Mouse (Mus musculus): ENCODE measurements at regions not wholly inside any gene's neighbourhood (a gene's known extent, or its start where the extent isn't known, plus 50 kb on each side); places are given as distances from the start of the nearest gene placed in this dataset.

DNA sequence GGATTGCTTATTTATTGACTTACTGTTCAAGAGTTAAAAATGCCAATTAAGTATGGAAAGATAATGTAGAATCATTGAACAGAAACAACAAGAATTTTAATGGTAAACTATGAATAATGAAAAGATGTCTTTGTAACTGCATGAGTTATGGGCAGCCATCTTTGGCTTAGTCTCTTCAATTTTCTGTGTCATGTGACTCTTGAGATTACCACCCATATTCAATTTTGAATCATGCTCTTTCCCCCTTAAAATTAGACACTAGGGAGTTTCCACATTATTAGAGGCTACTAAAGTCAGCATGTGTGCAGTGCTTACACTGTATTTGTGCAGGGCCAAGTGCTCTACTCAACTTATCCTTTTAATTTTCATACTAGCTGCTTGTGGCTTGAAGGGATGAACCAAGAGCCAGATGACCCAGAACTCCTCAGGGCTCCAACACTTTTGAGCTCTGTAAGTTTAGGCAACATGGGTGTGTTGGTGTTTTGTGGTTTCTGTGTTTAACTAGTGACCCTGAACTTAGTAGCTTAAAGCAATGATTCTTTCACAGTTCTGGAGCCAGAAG is 854.0 kb upstream of the Lrrc6 start:
- Histone ChIP-seq H3K4me1 (ENCODE audit: control insufficient read depth, insufficient read depth, low read length) (no peaks in the 10 kb centered on the region), H3K36me3 (ENCODE audit: control insufficient read depth, insufficient read depth) (no peaks in the 10 kb centered on the region), H3K9me3 (replicated peaks; ENCODE audit: control insufficient read depth, low read length) (no peaks in the 10 kb centered on the region), H3K9ac (ENCODE audit: low read length) (no peak overlapping the region), H3K4me2 (ENCODE audit: low read depth, low read length) (no peak overlapping the region), H3K27ac (ENCODE audit: low read length) (no peak overlapping the region), H3K4me3 (ENCODE audit: low read length) (no peak overlapping the region), H3K27me3 (ENCODE audit: control insufficient read depth, insufficient read depth, low read length) (no peaks in the 10 kb centered on the region)
- ATAC-seq (replicated peaks; ENCODE audit: extremely low read depth, insufficient read depth, low FRiP score) = no peak

GRCm38 (mm10) chr15:67349501-67349900 is 848.8 kb upstream of the Lrrc6 start:
- H3K9me3 ChIP-seq (replicated peaks; ENCODE audit: control insufficient read depth, low read length) = no peaks in the 10 kb centered on the region
- 81% methylated on average over 4 of the region's 4 CpGs for WGBS
- no peak overlapping the region for H3K4me2 ChIP-seq (ENCODE audit: low read depth, low read length)
- no peak for ATAC-seq (replicated peaks; ENCODE audit: extremely low read depth, insufficient read depth, low FRiP score)
- H3K4me1 ChIP-seq (ENCODE audit: control insufficient read depth, insufficient read depth, low read length) = no peaks in the 10 kb centered on the region
- H3K27me3 ChIP-seq (ENCODE audit: control insufficient read depth, insufficient read depth, low read length) = no peaks in the 10 kb centered on the region
- H3K4me3 ChIP-seq (ENCODE audit: low read length) = no peak overlapping the region
- H3K9ac ChIP-seq (ENCODE audit: low read length) = no peak overlapping the region
- no peaks in the 10 kb centered on the region for H3K36me3 ChIP-seq (ENCODE audit: control insufficient read depth, insufficient read depth)
- H3K27ac ChIP-seq (ENCODE audit: low read length) = no peak overlapping the region

- 69% methylated on average over 7 of the region's 7 CpGs for WGBS
- no peak overlapping the region for H3K4me2 ChIP-seq (ENCODE audit: low read depth, low read length)
- H3K4me1 ChIP-seq (ENCODE audit: control insufficient read depth, insufficient read depth, low read length) = no peaks in the 10 kb centered on the region
- H3K36me3 ChIP-seq (ENCODE audit: control insufficient read depth, insufficient read depth) = no peaks in the 10 kb centered on the region
- no peaks in the 10 kb centered on the region for H3K9me3 ChIP-seq (replicated peaks; ENCODE audit: control insufficient read depth, low read length)
- ATAC-seq (replicated peaks; ENCODE audit: extremely low read depth, insufficient read depth, low FRiP score) = no peak
- H3K27ac ChIP-seq (ENCODE audit: low read length) = no peak overlapping the region
- H3K4me3 ChIP-seq (ENCODE audit: low read length) = no peak overlapping the region
- H3K27me3 ChIP-seq (ENCODE audit: control insufficient read depth, insufficient read depth, low read length) = no peaks in the 10 kb centered on the region
- no peak overlapping the region for H3K9ac ChIP-seq (ENCODE audit: low read length)
These were observed 844.8 kb upstream of the Lrrc6 start for GRCm38 (mm10) chr15:67345179-67346148.

DNA sequence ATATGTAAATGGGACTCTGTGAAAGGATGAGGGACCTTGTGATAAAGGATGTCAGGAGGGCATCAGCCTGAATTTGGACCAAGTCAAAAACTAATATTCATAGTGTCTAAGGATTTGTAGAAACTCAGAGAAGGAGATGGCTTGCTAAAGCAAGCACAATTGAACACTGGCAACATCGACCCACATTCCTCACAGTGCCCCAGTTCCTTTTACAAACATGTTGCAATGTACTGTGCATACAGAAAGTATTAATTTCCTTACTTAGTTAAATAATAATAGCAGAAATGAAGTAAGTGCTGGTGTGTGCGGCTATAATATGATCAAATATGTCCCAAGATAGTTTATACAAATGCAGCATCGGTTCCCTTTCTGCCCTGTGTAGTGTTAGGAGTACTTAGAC is 841.3 kb upstream of the Lrrc6 start:
- 84% methylated on average over 3 of the region's 3 CpGs for WGBS
- Histone ChIP-seq H3K9me3 (replicated peaks; ENCODE audit: control insufficient read depth, low read length) (no peaks in the 10 kb centered on the region), H3K36me3 (ENCODE audit: control insufficient read depth, insufficient read depth) (no peaks in the 10 kb centered on the region), H3K27me3 (ENCODE audit: control insufficient read depth, insufficient read depth, low read length) (no peaks in the 10 kb centered on the region), H3K9ac (ENCODE audit: low read length) (no peak overlapping the region), H3K27ac (ENCODE audit: low read length) (no peak overlapping the region), H3K4me1 (ENCODE audit: control insufficient read depth, insufficient read depth, low read length) (no peaks in the 10 kb centered on the region), H3K4me2 (ENCODE audit: low read depth, low read length) (no peak overlapping the region), H3K4me3 (ENCODE audit: low read length) (no peak overlapping the region)
- no peak for ATAC-seq (replicated peaks; ENCODE audit: extremely low read depth, insufficient read depth, low FRiP score)

DNA sequence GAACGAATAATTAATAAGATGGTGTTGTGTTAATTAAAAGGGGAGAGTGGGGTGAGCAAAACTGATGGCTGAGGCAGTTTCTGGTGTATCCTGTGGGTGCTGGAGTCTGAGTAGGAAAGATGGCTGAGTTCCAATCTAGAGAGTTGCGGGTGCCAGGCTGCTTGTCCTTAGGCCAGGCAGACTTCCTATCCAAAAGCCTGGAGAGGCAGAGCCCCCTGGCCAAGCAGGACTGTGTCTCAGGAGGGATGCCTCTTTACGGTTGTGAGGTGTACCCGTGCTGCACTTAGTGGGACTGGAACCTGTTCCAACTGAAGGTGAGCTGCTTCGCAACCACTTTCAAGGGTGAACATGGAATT is 836.3 kb upstream of the Lrrc6 start:
- H3K4me1 ChIP-seq (ENCODE audit: control insufficient read depth, insufficient read depth, low read length) = no peaks in the 10 kb centered on the region; the same call in 1 of the 2 replicates
- H3K9ac ChIP-seq (ENCODE audit: low read length) = no peak overlapping the region
- 79% methylated on average over 5 of the region's 5 CpGs for WGBS
- H3K4me3 ChIP-seq (ENCODE audit: low read length) = no peak overlapping the region
- H3K4me2 ChIP-seq (ENCODE audit: low read depth, low read length) = no peak overlapping the region
- no peaks in the 10 kb centered on the region for H3K9me3 ChIP-seq (replicated peaks; ENCODE audit: control insufficient read depth, low read length)
- no peak overlapping the region for H3K27ac ChIP-seq (ENCODE audit: low read length)
- H3K36me3 ChIP-seq (ENCODE audit: control insufficient read depth, insufficient read depth) = no peaks in the 10 kb centered on the region
- ATAC-seq (replicated peaks; ENCODE audit: extremely low read depth, insufficient read depth, low FRiP score) = no peak
- H3K27me3 ChIP-seq (ENCODE audit: control insufficient read depth, insufficient read depth, low read length) = no peaks in the 10 kb centered on the region

- H3K9me3 ChIP-seq (replicated peaks; ENCODE audit: control insufficient read depth, low read length) = no peaks in the 10 kb centered on the region
- ATAC-seq (replicated peaks; ENCODE audit: extremely low read depth, insufficient read depth, low FRiP score) = no peak
- no peaks in the 10 kb centered on the region for H3K27me3 ChIP-seq (ENCODE audit: control insufficient read depth, insufficient read depth, low read length)
- H3K9ac ChIP-seq (ENCODE audit: low read length) = no peak overlapping the region
- H3K4me1 ChIP-seq (ENCODE audit: control insufficient read depth, insufficient read depth, low read length) = no peaks in the 10 kb centered on the region; the same call in 1 of the 2 replicates
- H3K4me3 ChIP-seq (ENCODE audit: low read length) = no peak overlapping the region
- H3K4me2 ChIP-seq (ENCODE audit: low read depth, low read length) = no peak overlapping the region
- no peaks in the 10 kb centered on the region for H3K36me3 ChIP-seq (ENCODE audit: control insufficient read depth, insufficient read depth)
- H3K27ac ChIP-seq (ENCODE audit: low read length) = no peak overlapping the region
- 43% methylated on average over 5 of the region's 5 CpGs for WGBS
These were observed 835.8 kb upstream of the Lrrc6 start for GRCm38 (mm10) chr15:67336294-67337039.

DNA sequence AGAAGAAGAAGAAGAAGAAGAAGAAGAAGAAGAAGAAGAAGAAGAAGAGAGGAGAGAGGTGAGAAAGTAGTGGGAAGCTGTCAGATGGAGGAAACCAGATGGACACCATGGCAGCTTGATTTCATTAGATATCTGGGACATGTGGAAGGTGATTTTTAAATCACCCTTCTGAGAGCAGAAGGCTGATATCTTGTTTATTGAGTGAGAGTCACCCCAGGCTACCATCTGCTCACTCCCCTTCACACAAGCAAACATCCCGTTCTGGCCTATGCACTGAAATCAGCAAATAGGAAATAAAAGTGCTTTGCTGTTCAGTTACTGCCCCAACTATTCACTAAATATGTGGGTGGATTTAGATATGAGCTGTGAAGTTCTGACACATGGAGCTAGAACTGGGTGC is 831.8 kb upstream of the Lrrc6 start:
- H3K4me2 ChIP-seq (ENCODE audit: low read depth, low read length) = no peak overlapping the region
- no peak overlapping the region for H3K9ac ChIP-seq (ENCODE audit: low read length)
- no peaks in the 10 kb centered on the region for H3K27me3 ChIP-seq (ENCODE audit: control insufficient read depth, insufficient read depth, low read length)
- no peak for ATAC-seq (replicated peaks; ENCODE audit: extremely low read depth, insufficient read depth, low FRiP score)
- no peaks in the 10 kb centered on the region for H3K9me3 ChIP-seq (replicated peaks; ENCODE audit: control insufficient read depth, low read length)
- H3K4me3 ChIP-seq (ENCODE audit: low read length) = no peak overlapping the region
- 84% methylated on average over 1 of the region's 1 CpGs for WGBS
- no peaks in the 10 kb centered on the region for H3K36me3 ChIP-seq (ENCODE audit: control insufficient read depth, insufficient read depth)
- H3K4me1 ChIP-seq (ENCODE audit: control insufficient read depth, insufficient read depth, low read length) = no peaks in the 10 kb centered on the region; the same call in 1 of the 2 replicates
- no peak overlapping the region for H3K27ac ChIP-seq (ENCODE audit: low read length)

GRCm38 (mm10) chr15:67320292-67320691 is 819.6 kb upstream of the Lrrc6 start:
- Histone ChIP-seq H3K4me3 (ENCODE audit: low read length) (no peak overlapping the region), H3K9ac (ENCODE audit: low read length) (no peak overlapping the region), H3K4me2 (ENCODE audit: low read depth, low read length) (no peak overlapping the region), H3K27ac (ENCODE audit: low read length) (no peak overlapping the region), H3K36me3 (ENCODE audit: control insufficient read depth, insufficient read depth) (no peaks in the 10 kb centered on the region), H3K27me3 (ENCODE audit: control insufficient read depth, insufficient read depth, low read length) (no peaks in the 10 kb centered on the region), H3K9me3 (replicated peaks; ENCODE audit: control insufficient read depth, low read length) (no peaks in the 10 kb centered on the region), H3K4me1 (ENCODE audit: control insufficient read depth, insufficient read depth, low read length) (no peaks in the 10 kb centered on the region)
- 67% methylated on average over 2 of the region's 2 CpGs for WGBS
- ATAC-seq (replicated peaks; ENCODE audit: extremely low read depth, insufficient read depth, low FRiP score) = no peak

GRCm38 (mm10) chr15:67315202-67315601 is 814.5 kb upstream of the Lrrc6 start:
- Histone ChIP-seq H3K27me3 (ENCODE audit: control insufficient read depth, insufficient read depth, low read length) (no peaks in the 10 kb centered on the region), H3K9ac (ENCODE audit: low read length) (no peak overlapping the region), H3K4me1 (ENCODE audit: control insufficient read depth, insufficient read depth, low read length) (no peaks in the 10 kb centered on the region), H3K4me2 (ENCODE audit: low read depth, low read length) (no peak overlapping the region), H3K36me3 (ENCODE audit: control insufficient read depth, insufficient read depth) (no peaks in the 10 kb centered on the region), H3K4me3 (ENCODE audit: low read length) (no peak overlapping the region), H3K27ac (ENCODE audit: low read length) (no peak overlapping the region), H3K9me3 (replicated peaks; ENCODE audit: control insufficient read depth, low read length) (no peaks in the 10 kb centered on the region)
- WGBS = 78% methylated on average over 1 of the region's 1 CpGs
- no peak for ATAC-seq (replicated peaks; ENCODE audit: extremely low read depth, insufficient read depth, low FRiP score)
